Mouse (Mus musculus): ENCODE measurements around the gene Gabrb1. TPM values are rescaled to one million over a fixed set of nuclear protein-coding genes. Genes with fewer than 3 reads are reported as not detected.

Gabrb1 gene
- total RNA-seq, 1 experiment: 0.04 TPM

GRCm38 (mm10) chr5:72181194-72181593 is 523.3 kb downstream of the Gabrb1 start:
- Histone ChIP-seq H3K4me1 (ENCODE audit: control insufficient read depth in 2 of 2, insufficient read depth in 2 of 2, low read length in 2 of 2, poor library complexity in 1 of 2) (peaks cover 0 to 12% of the 10 kb centered on the region in 2 experiments; a peak in 1 of 4 replicates), H3K9me3 (ENCODE audit: control insufficient read depth, insufficient read depth, low read depth, low read length) (no peaks in the 10 kb centered on the region), H3K4me3 (ENCODE audit: insufficient read depth in 1 of 2, low read depth in 1 of 2, low read length in 2 of 2, poor library complexity in 1 of 2, severe bottlenecking in 1 of 2) (no peak overlapping the region), H3K36me3 (ENCODE audit: control insufficient read depth, insufficient read depth, low read length, poor library complexity, severe bottlenecking) (no peaks in the 10 kb centered on the region), H3K27ac (ENCODE audit: insufficient read depth, low read depth, low read length, poor library complexity, severe bottlenecking) (no peak overlapping the region), H3K9ac (ENCODE audit: insufficient read depth, low read depth, low read length, poor library complexity, severe bottlenecking) (no peak overlapping the region)
- in situ Hi-C loops (cut with MboI; ENCODE audit: low sequenced_read_pairs in 2 of 2, unreplicated experiment in 2 of 2): no loop called here
- DNase-seq (ENCODE audit: low read depth, low spot score): no peak
- TF ChIP-seq ZC3H11A (IDR thresholded peaks at IDR 0.05; ENCODE audit: borderline replicate concordance, low read depth, low read length): no peak
- TF ChIP-seq HCFC1 (IDR thresholded peaks at IDR 0.05; ENCODE audit: borderline replicate concordance, insufficient read depth, low read length): no peak
- TF ChIP-seq CHD2 (IDR thresholded peaks at IDR 0.05; ENCODE audit: low read depth, low read length): no peak
- no peak for TF ChIP-seq ZNF384 (IDR thresholded peaks at IDR 0.05; ENCODE audit: low read depth, low read length)
- TF ChIP-seq MAFK (IDR thresholded peaks at IDR 0.05; ENCODE audit: insufficient read depth, low read depth, low read length): no peak

- Histone ChIP-seq H3K9ac (ENCODE audit: insufficient read depth, low read depth, low read length, poor library complexity, severe bottlenecking) (no peak overlapping the region), H3K4me1 (ENCODE audit: control insufficient read depth in 2 of 2, insufficient read depth in 2 of 2, low read length in 2 of 2, poor library complexity in 1 of 2) (peaks cover 0 to 8% of the 10 kb centered on the region in 2 experiments; a peak in 1 of 4 replicates), H3K27ac (ENCODE audit: insufficient read depth, low read depth, low read length, poor library complexity, severe bottlenecking) (no peak overlapping the region), H3K4me3 (ENCODE audit: insufficient read depth in 1 of 2, low read depth in 1 of 2, low read length in 2 of 2, poor library complexity in 1 of 2, severe bottlenecking in 1 of 2) (no peak overlapping the region), H3K9me3 (ENCODE audit: control insufficient read depth, insufficient read depth, low read depth, low read length) (no peaks in the 10 kb centered on the region), H3K36me3 (ENCODE audit: control insufficient read depth, insufficient read depth, low read length, poor library complexity, severe bottlenecking) (no peaks in the 10 kb centered on the region)
- in situ Hi-C loops (cut with MboI; ENCODE audit: low sequenced_read_pairs in 2 of 2, unreplicated experiment in 2 of 2): no loop called here
- no peak for TF ChIP-seq MAFK (IDR thresholded peaks at IDR 0.05; ENCODE audit: insufficient read depth, low read depth, low read length)
- DNase-seq (ENCODE audit: low read depth, low spot score): no peak
These were observed 524.9 kb downstream of the Gabrb1 start for GRCm38 (mm10) chr5:72182804-72183203.

- no peaks in the 10 kb centered on the region for H3K9me3 ChIP-seq (ENCODE audit: control insufficient read depth, insufficient read depth, low read depth, low read length)
- H3K4me1 ChIP-seq (ENCODE audit: control insufficient read depth in 2 of 2, insufficient read depth in 2 of 2, low read length in 2 of 2, poor library complexity in 1 of 2): peaks cover 0 to 10% of the 10 kb centered on the region in 2 experiments; a peak in 1 of 4 replicates
- no peak for TF ChIP-seq ZNF384 (IDR thresholded peaks at IDR 0.05; ENCODE audit: low read depth, low read length)
- no peak for TF ChIP-seq ZC3H11A (IDR thresholded peaks at IDR 0.05; ENCODE audit: borderline replicate concordance, low read depth, low read length)
- no peak for TF ChIP-seq HCFC1 (IDR thresholded peaks at IDR 0.05; ENCODE audit: borderline replicate concordance, insufficient read depth, low read length)
- TF ChIP-seq CHD2 (IDR thresholded peaks at IDR 0.05; ENCODE audit: low read depth, low read length): no peak
- TF ChIP-seq MAFK (IDR thresholded peaks at IDR 0.05; ENCODE audit: insufficient read depth, low read depth, low read length): no peak
- no peak for DNase-seq (ENCODE audit: low read depth, low spot score)
- H3K4me3 ChIP-seq (ENCODE audit: insufficient read depth in 1 of 2, low read depth in 1 of 2, low read length in 2 of 2, poor library complexity in 1 of 2, severe bottlenecking in 1 of 2): no peak overlapping the region
- no peaks in the 10 kb centered on the region for H3K36me3 ChIP-seq (ENCODE audit: control insufficient read depth, insufficient read depth, low read length, poor library complexity, severe bottlenecking)
- in situ Hi-C loops (cut with MboI; ENCODE audit: low sequenced_read_pairs in 2 of 2, unreplicated experiment in 2 of 2): no loop called here
- H3K27ac ChIP-seq (ENCODE audit: insufficient read depth, low read depth, low read length, poor library complexity, severe bottlenecking): no peak overlapping the region
- H3K9ac ChIP-seq (ENCODE audit: insufficient read depth, low read depth, low read length, poor library complexity, severe bottlenecking): no peak overlapping the region
These were observed 526.0 kb downstream of the Gabrb1 start for GRCm38 (mm10) chr5:72183929-72184328.

GRCm38 (mm10) chr5:72184437-72185100 is 526.7 kb downstream of the Gabrb1 start:
- no peak overlapping the region for H3K4me3 ChIP-seq (ENCODE audit: insufficient read depth in 1 of 2, low read depth in 1 of 2, low read length in 2 of 2, poor library complexity in 1 of 2, severe bottlenecking in 1 of 2)
- no peaks in the 10 kb centered on the region for H3K9me3 ChIP-seq (ENCODE audit: control insufficient read depth, insufficient read depth, low read depth, low read length)
- H3K27ac ChIP-seq (ENCODE audit: insufficient read depth, low read depth, low read length, poor library complexity, severe bottlenecking): no peak overlapping the region
- H3K9ac ChIP-seq (ENCODE audit: insufficient read depth, low read depth, low read length, poor library complexity, severe bottlenecking): no peak overlapping the region
- DNase-seq (ENCODE audit: low read depth, low spot score): no peak
- no peaks in the 10 kb centered on the region for H3K36me3 ChIP-seq (ENCODE audit: control insufficient read depth, insufficient read depth, low read length, poor library complexity, severe bottlenecking)
- peaks cover 0 to 10% of the 10 kb centered on the region in 2 experiments; a peak in 1 of 4 replicates for H3K4me1 ChIP-seq (ENCODE audit: control insufficient read depth in 2 of 2, insufficient read depth in 2 of 2, low read length in 2 of 2, poor library complexity in 1 of 2)
- TF ChIP-seq ZNF384 (IDR thresholded peaks at IDR 0.05; ENCODE audit: low read depth, low read length): no peak
- no peak for TF ChIP-seq CHD2 (IDR thresholded peaks at IDR 0.05; ENCODE audit: low read depth, low read length)
- TF ChIP-seq MAFK (IDR thresholded peaks at IDR 0.05; ENCODE audit: insufficient read depth, low read depth, low read length): no peak
- TF ChIP-seq ZC3H11A (IDR thresholded peaks at IDR 0.05; ENCODE audit: borderline replicate concordance, low read depth, low read length): no peak
- no peak for TF ChIP-seq HCFC1 (IDR thresholded peaks at IDR 0.05; ENCODE audit: borderline replicate concordance, insufficient read depth, low read length)
- in situ Hi-C loops (cut with MboI; ENCODE audit: low sequenced_read_pairs in 2 of 2, unreplicated experiment in 2 of 2): no loop called here

GRCm38 (mm10) chr5:72191154-72191553 is 533.2 kb downstream of the Gabrb1 start:
- in situ Hi-C loops (cut with MboI; ENCODE audit: low sequenced_read_pairs in 2 of 2, unreplicated experiment in 2 of 2): no loop called here

More at GRCm38 (mm10) chr5:72191154-72191553, 533.2 kb downstream of the Gabrb1 start:
- Histone ChIP-seq H3K4me1 (ENCODE audit: control insufficient read depth in 2 of 2, insufficient read depth in 2 of 2, low read length in 2 of 2, poor library complexity in 1 of 2) (0 out of 4 replicates have a peak, but pooled peaks cover 0 to 2% of the 10 kb centered on the region in 2 experiments), H3K9me3 (ENCODE audit: control insufficient read depth, insufficient read depth, low read depth, low read length) (no peaks in the 10 kb centered on the region), H3K4me3 (ENCODE audit: insufficient read depth in 1 of 2, low read depth in 1 of 2, low read length in 2 of 2, poor library complexity in 1 of 2, severe bottlenecking in 1 of 2) (no peak overlapping the region), H3K27ac (ENCODE audit: insufficient read depth, low read depth, low read length, poor library complexity, severe bottlenecking) (no peak overlapping the region), H3K9ac (ENCODE audit: insufficient read depth, low read depth, low read length, poor library complexity, severe bottlenecking) (no peak overlapping the region), H3K36me3 (ENCODE audit: control insufficient read depth, insufficient read depth, low read length, poor library complexity, severe bottlenecking) (no peaks in the 10 kb centered on the region)
- no peak for DNase-seq (ENCODE audit: low read depth, low spot score)
- TF ChIP-seq ZNF384 (IDR thresholded peaks at IDR 0.05; ENCODE audit: low read depth, low read length) (no peak), ZC3H11A (IDR thresholded peaks at IDR 0.05; ENCODE audit: borderline replicate concordance, low read depth, low read length) (no peak), CHD2 (IDR thresholded peaks at IDR 0.05; ENCODE audit: low read depth, low read length) (no peak), HCFC1 (IDR thresholded peaks at IDR 0.05; ENCODE audit: borderline replicate concordance, insufficient read depth, low read length) (no peak), MAFK (IDR thresholded peaks at IDR 0.05; ENCODE audit: insufficient read depth, low read depth, low read length) (no peak)

All from ES-E14 (cell line).